In genomic region chr2:125516594-125516993, GRCm38 (mm10) we compare ENCODE assay signal across 8 mouse cellular contexts. TPM values are rescaled to one million over a fixed set of nuclear protein-coding genes. Genes with fewer than 3 reads are reported as not detected.
DNase-seq lines count a peak whose midpoint lies in the region; ATAC-seq lines count a peak whose summit lies in the region.
"Had no signal": no experiment of that assay in that cellular context is flagged by ENCODE, and none has a peak within 500 bp of the region (broad histone marks: within the 10 kb centered on the region; RNA-seq: fewer than 3 reads in every experiment).

No protein-coding gene starts in this region.

- H3K27ac ChIP-seq in liver, embryonic 16.5 days (ENCODE audit: low read length): no peak overlapping the region
- H3K27ac ChIP-seq: limb, embryonic 13.5 days had no signal

- peak; percentile 81 for ATAC-seq in liver, embryonic 16.5 days (ENCODE audit: low read depth)

- H3K9me3 ChIP-seq in liver, embryonic 16.5 days (replicated peaks; ENCODE audit: control insufficient read depth, low read length): no peaks in the 10 kb centered on the region
- H3K9me3 ChIP-seq: limb, embryonic 13.5 days had no signal

- no peak overlapping the region for H3K4me2 ChIP-seq in liver, embryonic 16.5 days (ENCODE audit: low read depth, low read length)
- H3K4me2 ChIP-seq: limb, embryonic 13.5 days had no signal

- intact Hi-C loops in heart, postnatal 36 days (cut with DNase I): no loop called here

- no peak overlapping the region for H3K4me3 ChIP-seq in liver, embryonic 16.5 days (ENCODE audit: low read depth, low read length)
- H3K4me3 ChIP-seq: limb, embryonic 13.5 days had no signal

- H3K9ac ChIP-seq in liver, embryonic 16.5 days (ENCODE audit: low read depth, low read length): no peak overlapping the region
- H3K9ac ChIP-seq: limb, embryonic 13.5 days had no signal

- 13% methylated on average over 4 of the region's 4 CpGs for WGBS in liver, embryonic 16.5 days (ENCODE audit: insufficient replicate concordance)

- H3K4me1 ChIP-seq in liver, embryonic 16.5 days (ENCODE audit: control insufficient read depth, low read depth, low read length): peaks cover 6% of the 10 kb centered on the region; the same call in 1 of the 2 replicates

- peak; percentile 55 for DNase-seq in NIH3T3 (ENCODE audit: low read depth)
- DNase-seq in embryo, embryonic 9.5 days (ENCODE audit: extremely low spot score): peak; percentile 53
- DNase-seq in heart, postnatal 36 days: peak; percentile 57 to 58
- DNase-seq in frontal cortex, postnatal 25 days (ENCODE audit: low spot score in 2 of 2): no peak
- no peak for DNase-seq in right cerebral cortex, adult 18-20 months
- no peak for DNase-seq in thymus, postnatal 36 days

- no peaks in the 10 kb centered on the region for H3K36me3 ChIP-seq in liver, embryonic 16.5 days (ENCODE audit: control insufficient read depth, insufficient read depth)
- H3K36me3 ChIP-seq: limb, embryonic 13.5 days had no signal

- H3K27me3 ChIP-seq in liver, embryonic 16.5 days (ENCODE audit: control insufficient read depth, insufficient read depth, low read depth, low read length): no peaks in the 10 kb centered on the region
- H3K27me3 ChIP-seq: limb, embryonic 13.5 days had no signal

RNA-seq across cellular contexts. Expression of gene Fbn1, which starts 8.8 kb away (rescaled TPM):
- total RNA-seq in heart, postnatal 36 days (2021): 10 to 100 TPM; 58.3 to 66.6 TPM
- 1.4 and 1.7 TPM in 2 replicates for polyA plus RNA-seq in liver, embryonic 16.5 days (2015; fragmentation: Nextera tagmentation; extraction: Ambion mirVana)

RNA-seq across cellular contexts. Expression of gene Gm9913, which starts 11.7 kb away (rescaled TPM):
- total RNA-seq in heart, postnatal 36 days (2021): under 1 TPM; 0.11 to 0.14 TPM
- not detected in 2 replicates for polyA plus RNA-seq in liver, embryonic 16.5 days (2015; fragmentation: Nextera tagmentation; extraction: Ambion mirVana)

Comparison
In these comparisons a context has a peak if more than half of its experiments do, and no peak if none do; other contexts are left out.
1. DNase-seq: peak in NIH3T3 (single experiment), embryo, embryonic 9.5 days (single experiment) and heart, postnatal 36 days (2 of 2); none in frontal cortex, postnatal 25 days (0 of 2), right cerebral cortex, adult 18-20 months (single experiment) and thymus, postnatal 36 days (0 of 2).